Mouse (Mus musculus): ENCODE results near the gene Rxfp1. TPM values are rescaled to one million over a fixed set of nuclear protein-coding genes. Genes with fewer than 3 reads are reported as not detected.

Rxfp1 gene
- polyA plus RNA-seq, 1 experiment from 2014 or later: not detected

Other genes with a start within 250 kb of the Rxfp1 start
- 3.4 and 4.4 TPM in 2 replicates for gene Fnip2, start 170.1 kb downstream of the Rxfp1 start, polyA plus RNA-seq (2015; fragmentation: Nextera tagmentation; extraction: Ambion mirVana)
- gene Ppid, start 146.5 kb downstream of the Rxfp1 start, polyA plus RNA-seq (2015; fragmentation: Nextera tagmentation; extraction: Ambion mirVana): 168 and 175 TPM in 2 replicates
- gene 4930579G24Rik, start 108.8 kb downstream of the Rxfp1 start, polyA plus RNA-seq (2015; fragmentation: Nextera tagmentation; extraction: Ambion mirVana): 15.0 and 15.2 TPM in 2 replicates
- gene Etfdh, start 108.4 kb downstream of the Rxfp1 start, polyA plus RNA-seq (2015; fragmentation: Nextera tagmentation; extraction: Ambion mirVana): 38.7 and 40.4 TPM in 2 replicates
- gene Tmem144, start 114.9 kb upstream of the Rxfp1 start, polyA plus RNA-seq (2015; fragmentation: Nextera tagmentation; extraction: Ambion mirVana): 3.3 and 4.0 TPM in 2 replicates
- gene Fam198b, start 146.7 kb upstream of the Rxfp1 start, polyA plus RNA-seq (2015; fragmentation: Nextera tagmentation; extraction: Ambion mirVana): 0.79 and 2.4 TPM in 2 replicates